Mouse (Mus musculus): ENCODE measurements around the gene Iqschfp. TPM values are rescaled to one million over a fixed set of nuclear protein-coding genes. Genes with fewer than 3 reads are reported as not detected.

Gene Iqschfp
- polyA plus RNA-seq, 1 experiment from 2014 or later: 5.3 TPM

- ATAC-seq: no peak
Measured at GRCm38 (mm10) chr3:68589220-68589840, 697.3 kb downstream of the Iqschfp start.

DNA sequence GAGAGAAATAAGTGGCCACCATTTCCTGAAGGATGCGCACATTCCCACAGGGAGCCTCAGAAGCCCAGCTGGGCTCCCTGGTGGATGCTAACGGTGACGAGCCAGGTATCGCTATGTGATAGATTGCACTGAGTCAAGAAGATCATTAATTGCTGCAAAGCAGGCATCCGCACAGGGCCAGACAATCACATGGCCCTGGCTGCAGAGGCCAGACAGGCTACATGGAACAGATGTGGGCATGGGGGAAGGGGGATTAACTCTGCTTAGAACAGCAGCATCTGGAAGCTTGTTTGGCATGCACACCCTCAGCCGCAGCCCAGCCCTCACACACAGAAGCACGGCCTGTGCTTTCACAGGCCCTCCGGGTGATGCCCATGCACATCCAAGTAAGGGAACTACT is 698.4 kb downstream of the Iqschfp start:
- Histone ChIP-seq H3K4me2 (ENCODE audit: low read length) (no peak overlapping the region), H3K4me3 (replicated peaks; ENCODE audit: low read length) (no peak overlapping the region), H3K9me3 (ENCODE audit: control insufficient read depth, low read length) (no peaks in the 10 kb centered on the region), H3K9ac (replicated peaks; ENCODE audit: low read depth, low read length) (no peak overlapping the region), H3K4me1 (replicated peaks; ENCODE audit: control insufficient read depth, insufficient read depth, low read length) (peaks cover 42% of the 10 kb centered on the region), H3K27ac (ENCODE audit: low read length) (no peak overlapping the region), H3K27me3 (replicated peaks; ENCODE audit: control insufficient read depth, insufficient read depth, low read length) (no peaks in the 10 kb centered on the region), H3K36me3 (ENCODE audit: control insufficient read depth, insufficient read depth) (no peaks in the 10 kb centered on the region)
- no peak for ATAC-seq
- 71% methylated on average over 8 of the region's 8 CpGs for WGBS

More at GRCm38 (mm10) chr3:68589220-68589840, 697.3 kb downstream of the Iqschfp start:
- Histone ChIP-seq H3K4me2 (ENCODE audit: low read length) (no peak overlapping the region), H3K9me3 (ENCODE audit: control insufficient read depth, low read length) (no peaks in the 10 kb centered on the region), H3K27ac (ENCODE audit: low read length) (no peak overlapping the region), H3K4me1 (replicated peaks; ENCODE audit: control insufficient read depth, insufficient read depth, low read length) (peaks cover 41% of the 10 kb centered on the region), H3K4me3 (replicated peaks; ENCODE audit: low read length) (no peak overlapping the region), H3K9ac (replicated peaks; ENCODE audit: low read depth, low read length) (no peak overlapping the region), H3K36me3 (ENCODE audit: control insufficient read depth, insufficient read depth) (no peaks in the 10 kb centered on the region), H3K27me3 (replicated peaks; ENCODE audit: control insufficient read depth, insufficient read depth, low read length) (no peaks in the 10 kb centered on the region)
- 83% methylated on average over 9 of the region's 9 CpGs for WGBS

GRCm38 (mm10) chr3:68592575-68592974 is 700.5 kb downstream of the Iqschfp start:
- 88% methylated on average over 10 of the region's 10 CpGs for WGBS
- Histone ChIP-seq H3K4me1 (replicated peaks; ENCODE audit: control insufficient read depth, insufficient read depth, low read length) (peaks cover 33% of the 10 kb centered on the region), H3K4me3 (replicated peaks; ENCODE audit: low read length) (no peak overlapping the region), H3K4me2 (ENCODE audit: low read length) (no peak overlapping the region), H3K27me3 (replicated peaks; ENCODE audit: control insufficient read depth, insufficient read depth, low read length) (no peaks in the 10 kb centered on the region), H3K36me3 (ENCODE audit: control insufficient read depth, insufficient read depth) (peaks cover 3% of the 10 kb centered on the region; the same call in 1 of the 2 replicates), H3K9ac (replicated peaks; ENCODE audit: low read depth, low read length) (no peak overlapping the region), H3K27ac (ENCODE audit: low read length) (no peak overlapping the region), H3K9me3 (ENCODE audit: control insufficient read depth, low read length) (no peaks in the 10 kb centered on the region)
- no peak for ATAC-seq

DNA sequence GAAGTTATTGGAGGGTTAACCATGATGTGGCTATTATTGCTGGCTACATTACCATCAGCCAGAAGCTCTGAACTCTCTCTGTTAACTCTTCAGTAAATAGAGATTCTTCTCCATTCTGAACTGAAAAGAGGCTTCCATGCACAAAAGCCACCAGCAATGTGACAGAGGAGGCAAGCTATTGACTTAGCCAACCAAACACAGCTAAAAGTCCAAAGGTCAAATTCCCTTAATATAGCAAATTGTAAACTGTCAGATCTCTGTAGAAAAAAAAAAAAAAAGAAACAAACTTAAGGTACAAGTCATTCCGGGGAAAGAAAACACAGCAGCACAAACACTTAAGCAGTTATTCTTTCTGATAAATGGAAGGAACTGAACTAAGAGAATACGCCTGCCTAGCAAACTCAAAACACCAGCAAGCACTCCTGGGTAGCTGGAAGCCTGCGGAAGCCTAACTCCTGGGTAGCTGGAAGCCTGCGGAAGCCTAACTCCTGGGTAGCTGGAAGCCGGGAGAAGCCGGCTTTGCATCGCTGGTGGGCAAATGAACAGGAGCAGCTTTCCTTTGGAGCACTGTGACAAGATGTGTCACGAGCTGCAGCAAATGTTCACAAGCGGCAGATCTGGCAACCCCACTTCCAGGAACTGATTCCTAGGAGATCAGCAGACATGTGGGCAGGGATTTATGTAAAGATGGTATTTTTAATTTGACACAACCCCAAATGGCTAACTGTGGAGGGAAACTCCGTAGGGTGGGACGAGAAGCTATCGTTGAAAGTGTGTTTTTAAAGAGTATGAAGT is 701.2 kb downstream of the Iqschfp start:
- peak; percentile 34; the same call in 1 of the 2 replicates for ATAC-seq
- Histone ChIP-seq H3K36me3 (ENCODE audit: control insufficient read depth, insufficient read depth) (peaks cover 3% of the 10 kb centered on the region; the same call in 1 of the 2 replicates), H3K4me3 (replicated peaks; ENCODE audit: low read length) (no peak overlapping the region), H3K27me3 (replicated peaks; ENCODE audit: control insufficient read depth, insufficient read depth, low read length) (no peaks in the 10 kb centered on the region), H3K27ac (ENCODE audit: low read length) (peak overlapping the region; percentile 17; the same call in 1 of the 2 replicates), H3K9me3 (ENCODE audit: control insufficient read depth, low read length) (no peaks in the 10 kb centered on the region), H3K4me1 (replicated peaks; ENCODE audit: control insufficient read depth, insufficient read depth, low read length) (peaks cover 27% of the 10 kb centered on the region), H3K9ac (replicated peaks; ENCODE audit: low read depth, low read length) (no peak overlapping the region), H3K4me2 (ENCODE audit: low read length) (peak overlapping the region; percentile 8; the same call in 1 of the 2 replicates)
- 51% methylated on average over 12 of the region's 12 CpGs for WGBS

DNA sequence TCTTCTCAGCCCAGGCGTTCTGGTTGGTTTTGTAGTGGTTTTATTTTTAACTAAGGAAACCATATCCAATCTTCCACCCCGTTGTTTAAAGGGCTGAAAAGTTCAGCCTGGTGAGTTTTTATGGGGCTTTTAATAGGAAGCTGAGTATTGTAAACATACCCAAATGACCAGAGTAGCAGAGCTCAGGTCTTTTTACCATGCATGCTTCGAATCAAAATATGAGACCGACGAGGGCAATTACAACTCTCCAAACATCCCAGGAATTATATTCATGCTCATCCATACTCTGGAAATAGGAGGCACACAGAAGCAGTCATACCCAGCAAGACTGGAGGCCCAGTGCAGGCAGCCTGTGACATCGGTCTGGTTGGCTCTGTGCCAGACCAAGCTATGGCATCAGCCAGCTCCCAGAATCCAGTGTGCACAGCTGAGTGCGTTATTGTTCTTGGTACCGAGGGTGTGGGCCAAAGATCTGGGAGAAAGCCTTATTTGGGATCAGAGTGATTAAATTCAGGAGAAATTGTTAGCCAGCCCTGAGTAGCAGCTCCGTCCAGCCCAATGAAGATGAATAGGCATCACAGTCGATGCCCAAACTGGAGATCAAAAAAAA is 703.4 kb downstream of the Iqschfp start:
- no peak overlapping the region for H3K27ac ChIP-seq (ENCODE audit: low read length)
- H3K36me3 ChIP-seq (ENCODE audit: control insufficient read depth, insufficient read depth): peaks cover 3% of the 10 kb centered on the region; the same call in 1 of the 2 replicates
- no peaks in the 10 kb centered on the region for H3K9me3 ChIP-seq (ENCODE audit: control insufficient read depth, low read length)
- WGBS: 50% methylated on average over 10 of the region's 10 CpGs
- peaks cover 27% of the 10 kb centered on the region for H3K4me1 ChIP-seq (replicated peaks; ENCODE audit: control insufficient read depth, insufficient read depth, low read length)
- H3K4me2 ChIP-seq (ENCODE audit: low read length): no peak overlapping the region
- H3K4me3 ChIP-seq (replicated peaks; ENCODE audit: low read length): no peak overlapping the region
- H3K27me3 ChIP-seq (replicated peaks; ENCODE audit: control insufficient read depth, insufficient read depth, low read length): no peaks in the 10 kb centered on the region
- ATAC-seq: peak; percentile 66
- no peak overlapping the region for H3K9ac ChIP-seq (replicated peaks; ENCODE audit: low read depth, low read length)

GRCm38 (mm10) chr3:68596938-68597337 is 704.9 kb downstream of the Iqschfp start:
- Histone ChIP-seq H3K4me1 (replicated peaks; ENCODE audit: control insufficient read depth, insufficient read depth, low read length) (peaks cover 27% of the 10 kb centered on the region), H3K36me3 (ENCODE audit: control insufficient read depth, insufficient read depth) (peaks cover 3% of the 10 kb centered on the region; the same call in 1 of the 2 replicates), H3K9me3 (ENCODE audit: control insufficient read depth, low read length) (no peaks in the 10 kb centered on the region), H3K9ac (replicated peaks; ENCODE audit: low read depth, low read length) (no peak overlapping the region), H3K27ac (ENCODE audit: low read length) (no peak overlapping the region), H3K27me3 (replicated peaks; ENCODE audit: control insufficient read depth, insufficient read depth, low read length) (no peaks in the 10 kb centered on the region), H3K4me2 (ENCODE audit: low read length) (no peak overlapping the region), H3K4me3 (replicated peaks; ENCODE audit: low read length) (no peak overlapping the region)
- no peak for ATAC-seq
- 94% methylated on average over 4 of the region's 4 CpGs for WGBS

DNA sequence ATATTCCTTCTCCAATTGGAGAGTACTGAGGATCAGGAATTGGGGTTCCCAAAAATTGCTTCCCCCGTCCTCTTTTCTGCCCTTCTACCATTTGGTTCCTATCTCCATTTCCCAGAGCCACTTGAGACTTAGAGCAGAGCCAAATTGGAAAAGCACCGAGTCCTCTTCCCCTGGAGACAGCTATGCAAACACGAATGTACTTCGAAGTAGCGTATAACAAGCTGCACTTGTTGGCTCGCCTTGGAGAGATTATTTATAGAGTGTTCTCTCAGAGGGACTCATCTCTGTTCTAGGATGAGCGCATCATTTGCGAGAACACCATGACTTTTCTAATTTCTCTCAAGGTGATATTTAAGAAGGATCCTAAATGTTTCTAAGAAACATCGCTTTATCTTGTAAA is 710.9 kb downstream of the Iqschfp start:
- WGBS: 83% methylated on average over 9 of the region's 9 CpGs

GRCm38 (mm10) chr3:68604467-68604866 is 712.4 kb downstream of the Iqschfp start:
- Histone ChIP-seq H3K4me3 (replicated peaks; ENCODE audit: low read length) (no peak overlapping the region), H3K27ac (ENCODE audit: low read length) (0 out of 2 replicates have a peak overlapping the region, but pooled peaks have one; percentile 25), H3K4me1 (replicated peaks; ENCODE audit: control insufficient read depth, insufficient read depth, low read length) (peaks cover 23% of the 10 kb centered on the region), H3K9me3 (ENCODE audit: control insufficient read depth, low read length) (no peaks in the 10 kb centered on the region), H3K36me3 (ENCODE audit: control insufficient read depth, insufficient read depth) (no peaks in the 10 kb centered on the region), H3K27me3 (replicated peaks; ENCODE audit: control insufficient read depth, insufficient read depth, low read length) (no peaks in the 10 kb centered on the region), H3K9ac (replicated peaks; ENCODE audit: low read depth, low read length) (no peak overlapping the region), H3K4me2 (ENCODE audit: low read length) (no peak overlapping the region)
- WGBS: 76% methylated on average over 10 of the region's 10 CpGs
- ATAC-seq: no peak

More for the DNA sequence above, 710.9 kb downstream of the Iqschfp start:
- Histone ChIP-seq H3K4me1 (replicated peaks; ENCODE audit: control insufficient read depth, insufficient read depth, low read length) (peaks cover 23% of the 10 kb centered on the region), H3K36me3 (ENCODE audit: control insufficient read depth, insufficient read depth) (no peaks in the 10 kb centered on the region), H3K4me2 (ENCODE audit: low read length) (no peak overlapping the region), H3K9ac (replicated peaks; ENCODE audit: low read depth, low read length) (no peak overlapping the region), H3K27ac (ENCODE audit: low read length) (no peak overlapping the region), H3K27me3 (replicated peaks; ENCODE audit: control insufficient read depth, insufficient read depth, low read length) (no peaks in the 10 kb centered on the region), H3K9me3 (ENCODE audit: control insufficient read depth, low read length) (no peaks in the 10 kb centered on the region), H3K4me3 (replicated peaks; ENCODE audit: low read length) (no peak overlapping the region)
- ATAC-seq: no peak

DNA sequence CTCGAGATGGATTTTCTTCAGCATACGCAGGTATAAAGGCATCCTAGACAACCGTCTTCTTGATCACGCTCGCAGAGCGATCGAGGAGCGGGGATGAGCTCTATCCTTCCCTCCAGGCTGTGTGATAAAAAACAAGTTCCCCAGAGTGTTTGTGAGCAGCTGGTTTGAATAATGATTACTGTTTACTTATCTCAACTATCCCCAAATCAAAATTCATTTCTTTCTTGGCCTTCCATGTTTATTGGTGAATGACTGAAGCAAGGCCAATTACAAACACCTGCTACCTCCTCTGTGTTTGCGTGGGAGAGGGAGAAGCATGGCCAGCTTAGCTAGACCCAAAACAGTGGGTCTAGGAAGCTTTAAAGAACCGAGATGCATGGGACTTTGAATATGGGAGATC is 712.9 kb downstream of the Iqschfp start:
- 55% methylated on average over 10 of the region's 10 CpGs for WGBS
- peak; percentile 43 for ATAC-seq

More for the DNA sequence above, 712.9 kb downstream of the Iqschfp start:
- no peak overlapping the region for H3K9ac ChIP-seq (replicated peaks; ENCODE audit: low read depth, low read length)
- H3K9me3 ChIP-seq (ENCODE audit: control insufficient read depth, low read length): no peaks in the 10 kb centered on the region
- H3K36me3 ChIP-seq (ENCODE audit: control insufficient read depth, insufficient read depth): no peaks in the 10 kb centered on the region
- no peak overlapping the region for H3K4me3 ChIP-seq (replicated peaks; ENCODE audit: low read length)
- no peak overlapping the region for H3K4me2 ChIP-seq (ENCODE audit: low read length)
- peaks cover 23% of the 10 kb centered on the region for H3K4me1 ChIP-seq (replicated peaks; ENCODE audit: control insufficient read depth, insufficient read depth, low read length)
- H3K27ac ChIP-seq (ENCODE audit: low read length): peak overlapping the region; percentile 25; the same call in 1 of the 2 replicates
- H3K27me3 ChIP-seq (replicated peaks; ENCODE audit: control insufficient read depth, insufficient read depth, low read length): no peaks in the 10 kb centered on the region
